Comparison of ENCODE assay signal across 18 mouse cellular contexts in genomic region chr1:35985318-35985717, GRCm38 (mm10).
"Had no signal": no experiment of that assay in that cellular context is flagged by ENCODE, and none has a peak within 500 bp of the region (broad histone marks: within the 10 kb centered on the region; RNA-seq: fewer than 3 reads in every experiment).

No protein-coding gene starts in this region.

- H3K4me2 ChIP-seq: lung, embryonic 14.5 days; midbrain, embryonic 12.5 days; neural tube, embryonic 13.5 days; neural tube, embryonic 15.5 days; stomach, embryonic 15.5 days had no signal

- H3K36me3 ChIP-seq: midbrain, embryonic 12.5 days; neural tube, embryonic 13.5 days; neural tube, embryonic 15.5 days; stomach, embryonic 15.5 days had no signal

- DNase-seq: lung, adult 18-20 months; lung, embryonic 14.5 days; lung, postnatal 10 days; lung, postnatal 4 days; midbrain, embryonic 14.5 days; retina, postnatal 1 day; right cerebral cortex, adult 18-20 months; right cerebral cortex, postnatal 14 days; thymus, adult 2 months; thymus, postnatal 25 days; thymus, postnatal 4 days had no signal

- H3K4me3 ChIP-seq: megakaryocyte, embryonic 14.5 days; midbrain, embryonic 12.5 days; neural tube, embryonic 13.5 days; neural tube, embryonic 15.5 days; stomach, embryonic 15.5 days had no signal

- H3K27me3 ChIP-seq: midbrain, embryonic 12.5 days; neural tube, embryonic 13.5 days; neural tube, embryonic 15.5 days; stomach, embryonic 15.5 days had no signal

- H3K9me3 ChIP-seq: stomach, embryonic 15.5 days had no signal

- H3K4me1 ChIP-seq: midbrain, embryonic 12.5 days; neural tube, embryonic 13.5 days; neural tube, embryonic 15.5 days; stomach, embryonic 15.5 days had no signal

- H3K9ac ChIP-seq: liver, embryonic 14.5 days; lung, embryonic 14.5 days; midbrain, embryonic 12.5 days; neural tube, embryonic 13.5 days; neural tube, embryonic 15.5 days; stomach, embryonic 15.5 days had no signal

- H3K27ac ChIP-seq: liver, embryonic 14.5 days; midbrain, embryonic 12.5 days; neural tube, embryonic 13.5 days; neural tube, embryonic 15.5 days; stomach, embryonic 15.5 days; stomach, postnatal 0 days had no signal
